Comparison of ENCODE assay signal across 9 mouse cellular contexts in genomic region chr15:99735631-99736030, GRCm38 (mm10). TPM values are rescaled to one million over a fixed set of nuclear protein-coding genes. Genes with fewer than 3 reads are reported as not detected.
DNase-seq lines count a peak whose midpoint lies in the region; ATAC-seq lines count a peak whose summit lies in the region.
"Had no signal": no experiment of that assay in that cellular context is flagged by ENCODE, and none has a peak within 500 bp of the region (broad histone marks: within the 10 kb centered on the region; RNA-seq: fewer than 3 reads in every experiment).

No protein-coding gene starts in this region.

- no peak overlapping the region for H3K4me3 ChIP-seq in midbrain, embryonic 10.5 days

- peak; percentile 100 for DNase-seq in thymus, adult 18-20 months
- DNase-seq in thymus, postnatal 0 days (ENCODE audit: low spot score), result no peak
- peak; percentile 100 for DNase-seq in gastrocnemius, postnatal 36 days
- peak; percentile 100 for DNase-seq in layer of hippocampus, postnatal 14 days (ENCODE audit: low spot score in 2 of 2)
- peak; percentile 100 for DNase-seq in ovary, postnatal 36 days (ENCODE audit: low spot score)
- DNase-seq in urinary bladder, postnatal 14 days (ENCODE audit: low spot score), result peak; percentile 100
- no peak for DNase-seq in midbrain, embryonic 10.5 days (ENCODE audit: low spot score)

- H3K27me3 ChIP-seq in midbrain, embryonic 10.5 days (ENCODE audit: low read depth, poor library complexity, severe bottlenecking), result no peaks in the 10 kb centered on the region

- intact Hi-C loops in gastrocnemius, postnatal 36 days (cut with DNase I), result no loop called here

- 92% methylated on average over 2 of the region's 2 CpGs for WGBS in midbrain, embryonic 10.5 days

- peaks cover 97% of the 10 kb centered on the region for H3K36me3 ChIP-seq in midbrain, embryonic 10.5 days

- H3K4me1 ChIP-seq in midbrain, embryonic 10.5 days, result no peaks in the 10 kb centered on the region

- H3K27ac ChIP-seq in midbrain, embryonic 10.5 days (replicated peaks), result no peak overlapping the region

- ATAC-seq in erythroid progenitor cell, adult 5-6 weeks (replicated peaks; ENCODE audit: low FRiP score, poor library complexity, severe bottlenecking), result no peak

- no peaks in the 10 kb centered on the region for H3K9me3 ChIP-seq in midbrain, embryonic 10.5 days (replicated peaks)

RNA-seq across cellular contexts. Expression of gene Cox14, which starts 10.2 kb away (rescaled TPM):
- polyA plus RNA-seq in thymus, postnatal 0 days (2015; fragmentation: Nextera tagmentation; extraction: Ambion mirVana), result 241 and 259 TPM in 2 replicates
- 100 to 1,000 TPM; 151 to 159 TPM for total RNA-seq in gastrocnemius, postnatal 36 days (2021)
- total RNA-seq in layer of hippocampus, postnatal 14 days (2021), result 100 to 1,000 TPM; 124 to 129 TPM
- 157 and 159 TPM in 2 replicates for polyA plus RNA-seq in midbrain, embryonic 10.5 days (2016; fragmentation: Nextera tagmentation; extraction: Ambion mirVana)
- total RNA-seq in erythroid progenitor cell, adult 5-6 weeks (2015; ENCODE audit: low replicate concordance), result 11.3 and 15.5 TPM in 2 replicates
- 7.1 and 17.1 TPM in 2 replicates for total RNA-seq in erythroid progenitor cell, adult 5-6 weeks (2017; ENCODE audit: low replicate concordance)

RNA-seq across cellular contexts. Expression of gene Gpd1, which starts 18.3 kb away (rescaled TPM):
- polyA plus RNA-seq in thymus, postnatal 0 days (2015; fragmentation: Nextera tagmentation; extraction: Ambion mirVana), result 0.30 and 1.8 TPM in 2 replicates
- 100 to 1,000 TPM; 569 to 657 TPM for total RNA-seq in gastrocnemius, postnatal 36 days (2021)
- 10 to 100 TPM; 76.3 to 83.1 TPM for total RNA-seq in layer of hippocampus, postnatal 14 days (2021)
- polyA plus RNA-seq in midbrain, embryonic 10.5 days (2016; fragmentation: Nextera tagmentation; extraction: Ambion mirVana), result 0.40 and 0.62 TPM in 2 replicates
- 2.1 and 2.9 TPM in 2 replicates for total RNA-seq in erythroid progenitor cell, adult 5-6 weeks (2015; ENCODE audit: low replicate concordance)
- total RNA-seq in erythroid progenitor cell, adult 5-6 weeks (2017; ENCODE audit: low replicate concordance), result 5.4 and 8.2 TPM in 2 replicates

RNA-seq across cellular contexts. Expression of gene Gm17349, which starts 30.3 kb away (rescaled TPM):
- not detected in 2 replicates for polyA plus RNA-seq in thymus, postnatal 0 days (2015; fragmentation: Nextera tagmentation; extraction: Ambion mirVana)
- total RNA-seq in gastrocnemius, postnatal 36 days (2021), result 1 to 10 TPM in 1 of 2 experiments, not detected in 1; 1.2 TPM
- total RNA-seq in layer of hippocampus, postnatal 14 days (2021), result 1 to 10 TPM; 5.3 to 5.5 TPM
- not detected in 2 replicates for polyA plus RNA-seq in midbrain, embryonic 10.5 days (2016; fragmentation: Nextera tagmentation; extraction: Ambion mirVana)
- not detected in 2 replicates for total RNA-seq in erythroid progenitor cell, adult 5-6 weeks (2015; ENCODE audit: low replicate concordance)
- total RNA-seq in erythroid progenitor cell, adult 5-6 weeks (2017; ENCODE audit: low replicate concordance), result not detected in 2 replicates
- total RNA-seq: common myeloid progenitor, adult 5-6 weeks had no signal

RNA-seq across cellular contexts. Expression of gene Smarcd1, which starts 33.7 kb away (rescaled TPM):
- polyA plus RNA-seq in thymus, postnatal 0 days (2015; fragmentation: Nextera tagmentation; extraction: Ambion mirVana), result 36.3 and 41.1 TPM in 2 replicates
- 1 to 10 TPM; 5.5 to 6.1 TPM for total RNA-seq in gastrocnemius, postnatal 36 days (2021)
- total RNA-seq in layer of hippocampus, postnatal 14 days (2021), result 100 to 1,000 TPM in 1 of 2 experiments, 10 to 100 TPM in 1; 96.1 to 106 TPM
- polyA plus RNA-seq in midbrain, embryonic 10.5 days (2016; fragmentation: Nextera tagmentation; extraction: Ambion mirVana), result 98.1 and 112 TPM in 2 replicates
- 15.5 and 18.0 TPM in 2 replicates for total RNA-seq in erythroid progenitor cell, adult 5-6 weeks (2015; ENCODE audit: low replicate concordance)
- 5.3 and 9.7 TPM in 2 replicates for total RNA-seq in erythroid progenitor cell, adult 5-6 weeks (2017; ENCODE audit: low replicate concordance)

RNA-seq across cellular contexts. Expression of gene Cers5, which starts 37.1 kb away (rescaled TPM):
- polyA plus RNA-seq in thymus, postnatal 0 days (2015; fragmentation: Nextera tagmentation; extraction: Ambion mirVana), result 42.2 and 48.4 TPM in 2 replicates
- 1 to 10 TPM; 4.9 to 5.9 TPM for total RNA-seq in gastrocnemius, postnatal 36 days (2021)
- total RNA-seq in layer of hippocampus, postnatal 14 days (2021), result 10 to 100 TPM; 32.6 to 39.3 TPM
- 58.4 and 63.5 TPM in 2 replicates for polyA plus RNA-seq in midbrain, embryonic 10.5 days (2016; fragmentation: Nextera tagmentation; extraction: Ambion mirVana)
- 9.4 and 19.7 TPM in 2 replicates for total RNA-seq in erythroid progenitor cell, adult 5-6 weeks (2015; ENCODE audit: low replicate concordance)
- total RNA-seq in erythroid progenitor cell, adult 5-6 weeks (2017; ENCODE audit: low replicate concordance), result 3.3 and 7.6 TPM in 2 replicates

Comparison
In these comparisons a context has a peak if more than half of its experiments do, and no peak if none do; other contexts are left out.
1. DNase-seq: peak in thymus, adult 18-20 months (2 of 2), gastrocnemius, postnatal 36 days (2 of 2), layer of hippocampus, postnatal 14 days (2 of 2), ovary, postnatal 36 days (single experiment) and urinary bladder, postnatal 14 days (single experiment); none in thymus, postnatal 0 days (single experiment) and midbrain, embryonic 10.5 days (single experiment).
2. RNA of gene Cox14, which starts 10.2 kb away (total RNA-seq): 151 to 159 TPM in gastrocnemius, postnatal 36 days and 124 to 129 TPM in layer of hippocampus, postnatal 14 days; 7.1 to 17.1 TPM in erythroid progenitor cell, adult 5-6 weeks; every median in the first group is over 4 times any median in the second.
3. RNA of gene Gpd1, which starts 18.3 kb away (total RNA-seq): 569 to 657 TPM in gastrocnemius, postnatal 36 days and 76.3 to 83.1 TPM in layer of hippocampus, postnatal 14 days; 2.1 to 8.2 TPM in erythroid progenitor cell, adult 5-6 weeks; every median in the first group is over 4 times any median in the second.